16 mouse cellular contexts compared by ENCODE assay signal in the genomic region with DNA sequence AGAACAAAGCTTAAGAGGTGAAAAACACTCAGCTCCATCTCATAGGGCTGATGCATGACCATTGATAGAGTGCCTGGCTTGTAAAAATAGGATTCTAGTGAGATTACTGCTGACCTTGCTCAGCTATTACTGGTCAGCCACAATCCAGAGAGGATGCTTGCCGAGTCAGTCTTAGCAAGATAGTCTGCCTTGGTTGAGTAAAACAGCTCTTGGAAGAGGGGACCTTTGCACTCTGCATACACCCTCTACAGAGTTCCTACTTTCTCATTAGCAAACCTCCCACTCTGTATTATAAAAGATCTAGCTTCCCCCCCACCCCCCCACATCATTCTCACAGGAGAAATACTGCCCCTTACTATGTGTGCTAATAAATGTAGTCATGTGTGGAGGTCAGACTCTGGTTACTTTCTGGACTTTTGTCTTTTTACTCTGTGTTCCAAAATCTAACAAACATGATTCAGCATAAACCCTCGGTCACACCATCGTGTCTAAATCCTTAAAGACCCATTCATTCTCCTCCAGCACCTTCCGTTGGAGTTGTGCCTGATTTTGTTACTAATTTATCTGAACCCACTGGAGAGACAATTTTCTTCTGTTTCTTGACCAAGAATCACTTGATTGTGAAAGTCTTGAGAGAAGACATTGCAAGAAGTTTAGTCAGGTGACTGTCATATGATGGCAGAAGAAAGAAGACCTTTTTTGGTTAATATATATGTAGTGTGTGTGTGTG.
"Had no signal": no experiment of that assay in that cellular context is flagged by ENCODE, and none has a peak within 500 bp of the region (broad histone marks: within the 10 kb centered on the region; RNA-seq: fewer than 3 reads in every experiment).

No protein-coding gene starts in this region.

- H3K27me3 ChIP-seq: intestine, embryonic 15.5 days; limb, embryonic 12.5 days; limb, embryonic 15.5 days; midbrain, embryonic 13.5 days had no signal

- H3K36me3 ChIP-seq: intestine, embryonic 15.5 days; limb, embryonic 12.5 days; limb, embryonic 15.5 days; midbrain, embryonic 13.5 days had no signal

- H3K9ac ChIP-seq: intestine, embryonic 15.5 days; limb, embryonic 12.5 days; limb, embryonic 15.5 days; liver, embryonic 14.5 days; liver, postnatal 0 days; lung, embryonic 14.5 days; midbrain, embryonic 13.5 days had no signal

- H3K27ac ChIP-seq: intestine, embryonic 15.5 days; layer of hippocampus, adult 2 months; limb, embryonic 12.5 days; limb, embryonic 15.5 days; liver, embryonic 14.5 days; macrophage; midbrain, embryonic 13.5 days had no signal

- H3K4me3 ChIP-seq: intestine, embryonic 15.5 days; layer of hippocampus, adult 2 months; limb, embryonic 12.5 days; limb, embryonic 15.5 days; midbrain, embryonic 13.5 days had no signal

- H3K4me1 ChIP-seq: intestine, embryonic 15.5 days; limb, embryonic 12.5 days; limb, embryonic 15.5 days; midbrain, embryonic 13.5 days had no signal

- DNase-seq: layer of hippocampus, adult 9-11 months; left cerebral cortex, postnatal 4 days; liver, postnatal 0 days; lung, embryonic 14.5 days; thymus, adult 18-20 months; thymus, postnatal 36 days had no signal

- ATAC-seq: hindbrain, embryonic 16.5 days; intestine, embryonic 15.5 days; liver, postnatal 0 days; lung, postnatal 0 days; midbrain, embryonic 13.5 days had no signal

- H3K4me2 ChIP-seq: intestine, embryonic 15.5 days; limb, embryonic 12.5 days; limb, embryonic 15.5 days; liver, embryonic 11.5 days; lung, embryonic 14.5 days; midbrain, embryonic 13.5 days had no signal

- H3K9me3 ChIP-seq: intestine, embryonic 15.5 days; limb, embryonic 12.5 days; limb, embryonic 15.5 days; midbrain, embryonic 13.5 days had no signal
